Mouse (Mus musculus): Measurements from ENCODE around the gene Clasp2.

DNA sequence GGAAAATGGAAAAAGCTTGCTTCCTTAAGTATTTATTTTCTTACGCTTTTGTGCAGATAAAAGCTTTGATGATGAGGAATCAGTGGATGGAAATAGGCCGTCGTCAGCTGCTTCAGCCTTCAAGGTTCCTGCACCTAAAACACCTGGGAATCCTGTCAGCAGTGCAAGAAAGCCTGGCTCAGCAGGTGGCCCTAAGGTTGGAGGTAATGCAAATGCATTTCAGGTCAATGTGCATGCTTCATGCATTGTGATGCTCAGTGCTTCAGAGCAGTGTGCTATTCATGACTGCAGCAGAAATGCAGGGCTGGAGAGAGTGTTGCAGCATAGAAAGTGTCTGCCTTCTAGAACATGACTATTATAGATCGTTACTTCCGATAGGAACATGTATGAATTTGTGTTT, 71.8 kb downstream of the Clasp2 start:
- no peak for TF ChIP-seq CTCF (IDR thresholded peaks at IDR 0.05; ENCODE audit: low read depth, low read length)
- no peak for TF ChIP-seq POLR2A (IDR thresholded peaks at IDR 0.05; ENCODE audit: extremely low read depth, insufficient read depth, low read length)

All from liver, adult 2 months (tissue).